Mouse (Mus musculus) adrenal gland, adult 18-20 months (tissue): Measurements from ENCODE around the gene 1110032F04Rik. TPM values are rescaled to one million over a fixed set of nuclear protein-coding genes. Genes with fewer than 3 reads are reported as not detected.
"Not testable (repeated sequence)": the region's sequence is repeated elsewhere in the genome, so short reads cannot be mapped to it uniquely, and the experiment has no call there.

Source experiments
- DNase-seq, 2 experiments: peaks; one replicate each; pipeline ENCODE4 v3.0.0; 2021 to 2022; ENCODE audit warnings: low spot score in 2 of 2
- long read RNA-seq, 2 experiments: library from polyadenylated mRNA; stranded (forward); transcript quantifications; one replicate each; pipeline ENCODE4 v2.0.0; 2021
- total RNA-seq, 2 experiments: library from RNA; stranded (reverse); gene quantifications; 1 replicate in 1 of 2; 2 replicates in 1 of 2; pipeline ENCODE4 v1.2.3; 2021

1110032F04Rik gene
- total RNA-seq, result not detected
- long read RNA-seq, experiment 1, result 0 reads
- long read RNA-seq, experiment 2, result 0 reads

- DNase-seq, result peak; percentile 21 to 30
Observed at GRCm38 (mm10) chr3:68869211-68869690, at the start of gene 1110032F04Rik. TSS of gene 1110032F04Rik (plus strand) at chr3:68869586.

GRCm38 (mm10) chr3:68821406-68821805, 48.0 kb upstream of the 1110032F04Rik start:
- no peak for DNase-seq

GRCm38 (mm10) chr3:68821926-68822341, 47.5 kb upstream of the 1110032F04Rik start:
- DNase-seq, result no peak

GRCm38 (mm10) chr3:68823876-68824764, 45.3 kb upstream of the 1110032F04Rik start:
- peak in 1 of 2 experiments; percentile 23 for DNase-seq

- DNase-seq, result no peak
Observed at GRCm38 (mm10) chr3:68824765-68825090, 44.7 kb upstream of the 1110032F04Rik start.

GRCm38 (mm10) chr3:68825151-68825550, 44.2 kb upstream of the 1110032F04Rik start:
- no peak for DNase-seq

GRCm38 (mm10) chr3:68827671-68828070, 41.7 kb upstream of the 1110032F04Rik start:
- DNase-seq, result no peak

GRCm38 (mm10) chr3:68829944-68830343, 39.4 kb upstream of the 1110032F04Rik start:
- DNase-seq, result no peak

- DNase-seq, result no peak
Observed at GRCm38 (mm10) chr3:68836857-68837499, 32.4 kb upstream of the 1110032F04Rik start.

- DNase-seq, result no peak
Observed at GRCm38 (mm10) chr3:68840206-68840605, 29.2 kb upstream of the 1110032F04Rik start.

- no peak for DNase-seq
Observed at GRCm38 (mm10) chr3:68844025-68844424, 25.4 kb upstream of the 1110032F04Rik start.

- DNase-seq, result no peak
Observed at GRCm38 (mm10) chr3:68848323-68848722, 21.1 kb upstream of the 1110032F04Rik start.

- DNase-seq, result no peak
Observed at GRCm38 (mm10) chr3:68852414-68852813, 17.0 kb upstream of the 1110032F04Rik start.

- peak; percentile 24 to 33 for DNase-seq
Observed at GRCm38 (mm10) chr3:68869691-68870567, 543 bp downstream of the 1110032F04Rik start.

GRCm38 (mm10) chr3:68870568-68870950, 1.2 kb downstream of the 1110032F04Rik start:
- no peak for DNase-seq

- DNase-seq, result no peak
Observed at GRCm38 (mm10) chr3:68874079-68874478, 4.7 kb downstream of the 1110032F04Rik start.

- DNase-seq, result no peak
Observed at GRCm38 (mm10) chr3:68886845-68887244, 17.5 kb downstream of the 1110032F04Rik start.

GRCm38 (mm10) chr3:68895426-68895825, 26.0 kb downstream of the 1110032F04Rik start:
- DNase-seq, result no peak

- DNase-seq, result no peak
Observed at GRCm38 (mm10) chr3:68897154-68897553, 27.8 kb downstream of the 1110032F04Rik start.

- DNase-seq, result not testable (repeated sequence)
Observed at GRCm38 (mm10) chr3:68902636-68903035, 33.2 kb downstream of the 1110032F04Rik start.
